Mouse (Mus musculus) limb, embryonic 15.5 days (tissue): ENCODE results near the gene Arhgap42. TPM values are rescaled to one million over a fixed set of nuclear protein-coding genes. Genes with fewer than 3 reads are reported as not detected.

Experiments used
- ATAC-seq: fragments of 200-750 bp; cut with Nextera tagmentation; 2 replicates; pipeline ENCODE4 v1.8.0; 2017; ENCODE audit warnings: low read depth, moderate TSS enrichment; ENCODE audit not compliant: insufficient number of reproducible peaks, low FRiP score, low TSS enrichment
- H3K27ac ChIP-seq: fragments of 300-500 bp; sonication (generic); 2 replicates; pipeline ENCODE4 v1.5.1; 2015; ENCODE audit warnings: moderate library complexity, mild to moderate bottlenecking, inconsistent platforms
- H3K27me3 ChIP-seq: fragments of 300-500 bp; sonication (generic); 2 replicates; pipeline ENCODE4 v1.6.1; 2015; ENCODE audit warnings: inconsistent platforms
- H3K36me3 ChIP-seq: fragments of 300-500 bp; sonication (generic); 2 replicates; pipeline ENCODE4 v1.6.1; 2015; ENCODE audit warnings: inconsistent platforms
- H3K4me1 ChIP-seq: fragments of 300-500 bp; sonication (generic); 2 replicates; pipeline ENCODE4 v1.6.1; 2015; ENCODE audit warnings: inconsistent platforms
- H3K4me2 ChIP-seq: fragments of 300-500 bp; sonication (generic); 2 replicates; pipeline ENCODE4 v1.6.1; 2015; ENCODE audit warnings: mild to moderate bottlenecking, inconsistent platforms
- H3K4me3 ChIP-seq: fragments of 300-500 bp; sonication (generic); 2 replicates; pipeline ENCODE4 v1.5.1; 2015; ENCODE audit warnings: mild to moderate bottlenecking, inconsistent platforms
- H3K9ac ChIP-seq: fragments of 300-500 bp; sonication (generic); 2 replicates; pipeline ENCODE4 v1.6.1; 2015; ENCODE audit warnings: inconsistent platforms
- H3K9me3 ChIP-seq: fragments of 300-500 bp; sonication (generic); 2 replicates; pipeline ENCODE4 v1.6.1; 2016; ENCODE audit warnings: inconsistent platforms
- WGBS: fragments of 180-500 bp; shearing (Covaris S2); methylation state at CpG from one replicate; pipeline ENCODE4 v1.1.7; 2015; 5-methylcytosine and 5-hydroxymethylcytosine counted together
- polyA plus RNA-seq: library from polyadenylated mRNA; unstranded; fragments of >200 nt; fragmentation: Nextera tagmentation; extraction: Ambion mirVana; gene quantifications from 2 replicates; pipeline ENCODE4 v1.2.1, GENCODE M21; 2015

The Arhgap42 gene
- polyA plus RNA-seq, 1 experiment from 2014 or later, result 49.5 TPM

- Histone ChIP-seq H3K9ac (no peak overlapping the region), H3K27ac (no peak overlapping the region; the same call in 1 of the 2 replicates), H3K4me2 (peak overlapping the region; percentile 58), H3K4me1 (peaks cover 13% of the 10 kb centered on the region), H3K27me3 (no peaks in the 10 kb centered on the region), H3K4me3 (peak overlapping the region; percentile 93), H3K9me3 (no peaks in the 10 kb centered on the region), H3K36me3 (no peaks in the 10 kb centered on the region)
- 28% methylated on average over 5 of the region's 5 CpGs for WGBS
- no peak for ATAC-seq
Measured at GRCm38 (mm10) chr9:9237511-9237910, 1.4 kb downstream of the Arhgap42 start.

GRCm38 (mm10) chr9:9229662-9230061 is 9.2 kb downstream of the Arhgap42 start:
- no peaks in the 10 kb centered on the region for H3K27me3 ChIP-seq
- no peak overlapping the region for H3K9ac ChIP-seq
- WGBS, result 64% methylated on average over 3 of the region's 3 CpGs
- no peaks in the 10 kb centered on the region for H3K9me3 ChIP-seq
- H3K4me2 ChIP-seq, result no peak overlapping the region
- H3K4me3 ChIP-seq, result no peak overlapping the region
- no peak for ATAC-seq
- H3K27ac ChIP-seq, result no peak overlapping the region
- no peaks in the 10 kb centered on the region for H3K36me3 ChIP-seq
- H3K4me1 ChIP-seq, result peaks cover 4% of the 10 kb centered on the region; the same call in 1 of the 2 replicates

GRCm38 (mm10) chr9:9224837-9225236 is 14.1 kb downstream of the Arhgap42 start:
- 45% methylated on average over 1 of the region's 1 CpGs for WGBS
- 0 out of 2 replicates have a peak, but pooled peaks cover 1% of the 10 kb centered on the region for H3K4me1 ChIP-seq
- no peak overlapping the region for H3K4me3 ChIP-seq
- H3K36me3 ChIP-seq, result no peaks in the 10 kb centered on the region
- no peak overlapping the region for H3K27ac ChIP-seq
- no peak overlapping the region for H3K4me2 ChIP-seq
- no peaks in the 10 kb centered on the region for H3K9me3 ChIP-seq
- no peaks in the 10 kb centered on the region for H3K27me3 ChIP-seq
- no peak overlapping the region for H3K9ac ChIP-seq
- no peak for ATAC-seq

- H3K9me3 ChIP-seq, result no peaks in the 10 kb centered on the region
- H3K4me3 ChIP-seq, result no peak overlapping the region
- ATAC-seq, result no peak
- H3K4me2 ChIP-seq, result no peak overlapping the region
- no peaks in the 10 kb centered on the region for H3K27me3 ChIP-seq
- no peak overlapping the region for H3K27ac ChIP-seq
- no peaks in the 10 kb centered on the region for H3K36me3 ChIP-seq
- 21% methylated on average over 3 of the region's 3 CpGs for WGBS
- H3K9ac ChIP-seq, result no peak overlapping the region
- 0 out of 2 replicates have a peak, but pooled peaks cover 3% of the 10 kb centered on the region for H3K4me1 ChIP-seq
Measured at GRCm38 (mm10) chr9:9223384-9223783, 15.5 kb downstream of the Arhgap42 start.

GRCm38 (mm10) chr9:9221950-9222486 is 16.9 kb downstream of the Arhgap42 start:
- H3K27me3 ChIP-seq, result no peaks in the 10 kb centered on the region
- H3K4me3 ChIP-seq, result no peak overlapping the region
- WGBS, result 70% methylated on average over 3 of the region's 3 CpGs
- no peak overlapping the region for H3K27ac ChIP-seq
- no peak for ATAC-seq
- no peak overlapping the region for H3K9ac ChIP-seq
- H3K36me3 ChIP-seq, result no peaks in the 10 kb centered on the region
- no peaks in the 10 kb centered on the region for H3K9me3 ChIP-seq
- 0 out of 2 replicates have a peak, but pooled peaks cover 3% of the 10 kb centered on the region for H3K4me1 ChIP-seq
- H3K4me2 ChIP-seq, result no peak overlapping the region

- no peak overlapping the region for H3K4me3 ChIP-seq
- no peaks in the 10 kb centered on the region for H3K36me3 ChIP-seq
- no peak overlapping the region for H3K4me2 ChIP-seq
- H3K9ac ChIP-seq, result no peak overlapping the region
- no peaks in the 10 kb centered on the region for H3K9me3 ChIP-seq
- 77% methylated on average over 4 of the region's 4 CpGs for WGBS
- no peak for ATAC-seq
- H3K27ac ChIP-seq, result no peak overlapping the region
- H3K4me1 ChIP-seq, result 0 out of 2 replicates have a peak, but pooled peaks cover 3% of the 10 kb centered on the region
- no peaks in the 10 kb centered on the region for H3K27me3 ChIP-seq
Measured at GRCm38 (mm10) chr9:9221185-9221584, 17.7 kb downstream of the Arhgap42 start.

GRCm38 (mm10) chr9:9218301-9218700 is 20.6 kb downstream of the Arhgap42 start:
- Histone ChIP-seq H3K4me3 (no peak overlapping the region), H3K36me3 (no peaks in the 10 kb centered on the region), H3K4me2 (no peak overlapping the region), H3K9me3 (no peaks in the 10 kb centered on the region), H3K27me3 (no peaks in the 10 kb centered on the region), H3K9ac (no peak overlapping the region), H3K4me1 (0 out of 2 replicates have a peak, but pooled peaks cover 3% of the 10 kb centered on the region), H3K27ac (no peak overlapping the region)
- no peak for ATAC-seq
- 79% methylated on average over 2 of the region's 2 CpGs for WGBS

GRCm38 (mm10) chr9:9214849-9215248 is 24.1 kb downstream of the Arhgap42 start:
- no peak overlapping the region for H3K9ac ChIP-seq
- 0 out of 2 replicates have a peak, but pooled peaks cover 3% of the 10 kb centered on the region for H3K4me1 ChIP-seq
- no peak overlapping the region for H3K4me3 ChIP-seq
- no peak overlapping the region for H3K27ac ChIP-seq
- H3K36me3 ChIP-seq, result no peaks in the 10 kb centered on the region
- no peak for ATAC-seq
- no peaks in the 10 kb centered on the region for H3K9me3 ChIP-seq
- 81% methylated on average over 5 of the region's 5 CpGs for WGBS
- H3K4me2 ChIP-seq, result no peak overlapping the region
- no peaks in the 10 kb centered on the region for H3K27me3 ChIP-seq

- H3K9ac ChIP-seq, result no peak overlapping the region
- no peak overlapping the region for H3K27ac ChIP-seq
- H3K4me1 ChIP-seq, result 0 out of 2 replicates have a peak, but pooled peaks cover 3% of the 10 kb centered on the region
- no peaks in the 10 kb centered on the region for H3K36me3 ChIP-seq
- H3K4me2 ChIP-seq, result no peak overlapping the region
- no peaks in the 10 kb centered on the region for H3K9me3 ChIP-seq
- H3K4me3 ChIP-seq, result no peak overlapping the region
- H3K27me3 ChIP-seq, result no peaks in the 10 kb centered on the region
- ATAC-seq, result no peak
Measured at GRCm38 (mm10) chr9:9214296-9214695, 24.6 kb downstream of the Arhgap42 start.

GRCm38 (mm10) chr9:9211411-9212087 is 27.4 kb downstream of the Arhgap42 start:
- H3K27me3 ChIP-seq, result no peaks in the 10 kb centered on the region
- no peak for ATAC-seq
- H3K4me3 ChIP-seq, result no peak overlapping the region
- 81% methylated on average over 3 of the region's 3 CpGs for WGBS
- H3K9ac ChIP-seq, result no peak overlapping the region
- no peaks in the 10 kb centered on the region for H3K36me3 ChIP-seq
- no peak overlapping the region for H3K4me2 ChIP-seq
- H3K4me1 ChIP-seq, result no peaks in the 10 kb centered on the region
- H3K27ac ChIP-seq, result no peak overlapping the region
- H3K9me3 ChIP-seq, result no peaks in the 10 kb centered on the region

GRCm38 (mm10) chr9:9210464-9210863 is 28.4 kb downstream of the Arhgap42 start:
- Histone ChIP-seq H3K9me3 (no peaks in the 10 kb centered on the region), H3K36me3 (no peaks in the 10 kb centered on the region), H3K27ac (no peak overlapping the region), H3K4me3 (no peak overlapping the region), H3K4me1 (no peaks in the 10 kb centered on the region), H3K4me2 (no peak overlapping the region), H3K9ac (no peak overlapping the region), H3K27me3 (no peaks in the 10 kb centered on the region)
- WGBS, result 74% methylated on average over 2 of the region's 2 CpGs
- ATAC-seq, result no peak

- Histone ChIP-seq H3K36me3 (no peaks in the 10 kb centered on the region), H3K9ac (no peak overlapping the region), H3K27ac (no peak overlapping the region), H3K9me3 (no peaks in the 10 kb centered on the region), H3K27me3 (no peaks in the 10 kb centered on the region), H3K4me3 (no peak overlapping the region), H3K4me2 (no peak overlapping the region), H3K4me1 (no peaks in the 10 kb centered on the region)
- ATAC-seq, result no peak
Measured at GRCm38 (mm10) chr9:9208205-9208604, 30.7 kb downstream of the Arhgap42 start.
